Mouse (Mus musculus) C2C12 (cell line): Measurements from ENCODE around the gene B4galt3.

Source experiments
- CTCF ChIP-seq: IDR thresholded peaks from one replicate; pipeline ENCODE4 v1.5.1; 2011; ENCODE audit not compliant: control insufficient read depth, insufficient read depth, insufficient read length
- MAX ChIP-seq: IDR thresholded peaks from one replicate; pipeline ENCODE4 v1.6.1; 2011; ENCODE audit warnings: mild to moderate bottlenecking, control low read depth
- MYOD1 ChIP-seq: IDR thresholded peaks from one replicate; pipeline ENCODE4 v1.6.1; 2011; ENCODE audit warnings: low read depth; ENCODE audit not compliant: control insufficient read depth, insufficient read length
- USF1 ChIP-seq: IDR thresholded peaks from one replicate; pipeline ENCODE4 v1.6.1; 2011; ENCODE audit warnings: low read depth, mild to moderate bottlenecking, control low read depth, moderate library complexity

DNA sequence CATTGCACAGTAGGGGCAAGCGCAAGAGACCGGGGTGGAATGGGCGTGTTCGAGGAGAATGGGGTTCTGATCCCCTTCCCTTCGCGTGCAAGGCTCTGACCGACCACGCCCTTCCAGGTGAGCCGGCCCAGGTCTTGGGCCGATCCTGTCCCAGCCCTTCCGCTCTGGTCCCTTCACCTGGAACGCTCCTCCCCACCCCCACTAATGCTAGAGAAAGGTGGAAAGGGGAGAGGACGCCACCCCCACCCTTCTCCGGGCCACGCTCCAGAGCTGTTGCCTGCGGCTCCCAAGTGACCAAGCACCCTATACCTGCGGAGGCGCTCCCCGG is 409 bp downstream of the B4galt3 start:
- TF ChIP-seq CTCF = no peak
- TF ChIP-seq MAX = no peak
- no peak for TF ChIP-seq USF1
- TF ChIP-seq MYOD1 = no peak
